Mouse (Mus musculus): ENCODE data around the gene Hdac5. TPM values are rescaled to one million over a fixed set of nuclear protein-coding genes. Genes with fewer than 3 reads are reported as not detected.

Hdac5 gene
- polyA plus RNA-seq, 1 experiment from 2014 or later = 41.1 TPM

DNA sequence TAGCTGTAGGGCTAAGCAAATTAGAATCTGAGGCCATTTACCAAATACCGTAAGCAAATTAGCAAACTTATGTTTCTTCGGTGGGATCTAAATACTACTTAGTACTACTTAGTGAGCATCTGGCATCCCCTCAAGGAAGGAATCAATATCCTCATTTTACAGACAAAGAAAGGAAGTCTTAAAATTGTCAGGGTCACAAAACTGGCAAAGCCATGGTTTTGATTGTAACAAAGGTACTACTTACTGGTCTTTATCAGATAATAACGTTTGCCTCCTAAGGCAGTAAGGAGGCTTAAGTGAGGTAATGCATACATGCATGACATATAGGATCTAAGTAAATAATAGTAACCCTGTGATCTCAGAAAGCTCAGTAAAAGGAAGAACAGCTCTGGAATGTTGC lies 44.3 kb downstream of the Hdac5 start:
- WGBS = 41% methylated on average over 3 of the region's 3 CpGs
- peak overlapping the region; percentile 86 for H3K4me2 ChIP-seq
- H3K36me3 ChIP-seq (ENCODE audit: insufficient read depth) = peaks cover 23% of the 10 kb centered on the region
- no peaks in the 10 kb centered on the region for H3K9me3 ChIP-seq (ENCODE audit: low read depth, low read length)
- H3K4me1 ChIP-seq (ENCODE audit: insufficient read depth) = peaks cover 6% of the 10 kb centered on the region
- TF ChIP-seq CTCF (IDR thresholded peaks at IDR 0.05; ENCODE audit: low read depth) = no peak
- DNase-seq = no peak
- H3K9ac ChIP-seq = peak overlapping the region; percentile 89; the same call in 1 of the 2 replicates
- no peak for ATAC-seq (ENCODE audit: insufficient read depth)
- H3K4me3 ChIP-seq (ENCODE audit: low read depth, low read length) = peak overlapping the region; percentile 98
- peak overlapping the region; percentile 94; the same call in 1 of the 2 replicates for H3K27ac ChIP-seq (ENCODE audit: low read depth)
- H3K27me3 ChIP-seq (ENCODE audit: insufficient read depth, low read length) = no peaks in the 10 kb centered on the region

GRCm38 (mm10) chr11:102184646-102185495 lies 45.1 kb downstream of the Hdac5 start, which contains the start of gene Lsm12:
TSS of gene Lsm12 (minus strand) at chr11:102185296.
- under 1% methylated on average over 70 of the region's 70 CpGs for WGBS

DNA sequence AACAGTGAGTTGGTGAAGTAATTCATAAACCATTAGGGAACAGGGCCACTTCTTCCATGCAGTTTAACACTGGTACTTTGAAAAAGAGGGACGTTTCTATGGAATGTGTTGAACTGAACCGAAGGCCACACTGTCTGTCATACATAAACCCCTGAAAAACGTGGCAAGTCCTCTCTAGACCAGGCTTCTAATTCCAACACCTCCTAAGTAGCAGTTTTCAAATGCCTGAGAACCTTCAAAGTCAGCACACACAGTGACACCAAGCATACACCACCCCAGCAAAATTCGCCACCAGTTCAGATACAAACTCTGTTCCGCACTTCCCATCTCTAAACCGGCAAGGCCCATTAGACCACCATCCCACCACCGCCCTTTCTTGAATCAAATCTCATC lies 45.7 kb downstream of the Hdac5 start:
- no peak for ATAC-seq (ENCODE audit: insufficient read depth)
- no peaks in the 10 kb centered on the region for H3K9me3 ChIP-seq (ENCODE audit: low read depth, low read length)
- WGBS = 0% methylated on average over 7 of the region's 7 CpGs

More at GRCm38 (mm10) chr11:102184646-102185495, 45.1 kb downstream of the Hdac5 start, which contains the start of gene Lsm12:
- H3K4me3 ChIP-seq (ENCODE audit: low read depth, low read length) = peak within 1 kb of the TSS; percentile 98
- H3K4me2 ChIP-seq = peak within 1 kb of the TSS; percentile 86
- peak; percentile 98 for DNase-seq
- peak; percentile 83 for ATAC-seq (ENCODE audit: insufficient read depth)
- H3K27me3 ChIP-seq (ENCODE audit: insufficient read depth, low read length) = no peaks in the 10 kb centered on the region
- no peaks in the 10 kb centered on the region for H3K9me3 ChIP-seq (ENCODE audit: low read depth, low read length)
- H3K27ac ChIP-seq (ENCODE audit: low read depth) = peak within 1 kb of the TSS; percentile 94
- TF ChIP-seq CTCF (IDR thresholded peaks at IDR 0.05; ENCODE audit: low read depth) = no peak
- peaks cover 31% of the 10 kb centered on the region for H3K36me3 ChIP-seq (ENCODE audit: insufficient read depth)
- peak within 1 kb of the TSS; percentile 89 for H3K9ac ChIP-seq
- H3K4me1 ChIP-seq (ENCODE audit: insufficient read depth) = peaks cover 3% of the 10 kb centered on the region; the same call in 1 of the 2 replicates

GRCm38 (mm10) chr11:102179836-102180235 lies 50.1 kb downstream of the Hdac5 start:
- ATAC-seq (ENCODE audit: insufficient read depth) = no peak
- no peaks in the 10 kb centered on the region for H3K9me3 ChIP-seq (ENCODE audit: low read depth, low read length)
- no peaks in the 10 kb centered on the region for H3K4me1 ChIP-seq (ENCODE audit: insufficient read depth)
- H3K27ac ChIP-seq (ENCODE audit: low read depth) = no peak overlapping the region
- no peak overlapping the region for H3K9ac ChIP-seq
- H3K4me2 ChIP-seq = no peak overlapping the region
- H3K36me3 ChIP-seq (ENCODE audit: insufficient read depth) = peaks cover 66% of the 10 kb centered on the region
- DNase-seq = no peak
- no peaks in the 10 kb centered on the region for H3K27me3 ChIP-seq (ENCODE audit: insufficient read depth, low read length)
- no peak overlapping the region for H3K4me3 ChIP-seq (ENCODE audit: low read depth, low read length)
- no peak for TF ChIP-seq CTCF (IDR thresholded peaks at IDR 0.05; ENCODE audit: low read depth)

More for the DNA sequence above, 45.7 kb downstream of the Hdac5 start:
- H3K27ac ChIP-seq (ENCODE audit: low read depth) = peak overlapping the region; percentile 94
- peaks cover 37% of the 10 kb centered on the region for H3K36me3 ChIP-seq (ENCODE audit: insufficient read depth)
- peak overlapping the region; percentile 86 for H3K4me2 ChIP-seq
- H3K4me3 ChIP-seq (ENCODE audit: low read depth, low read length) = peak overlapping the region; percentile 98
- TF ChIP-seq CTCF (IDR thresholded peaks at IDR 0.05; ENCODE audit: low read depth) = no peak
- DNase-seq = peak; percentile 20
- H3K4me1 ChIP-seq (ENCODE audit: insufficient read depth) = peaks cover 3% of the 10 kb centered on the region; the same call in 1 of the 2 replicates
- no peaks in the 10 kb centered on the region for H3K27me3 ChIP-seq (ENCODE audit: insufficient read depth, low read length)
- H3K9ac ChIP-seq = peak overlapping the region; percentile 89

DNA sequence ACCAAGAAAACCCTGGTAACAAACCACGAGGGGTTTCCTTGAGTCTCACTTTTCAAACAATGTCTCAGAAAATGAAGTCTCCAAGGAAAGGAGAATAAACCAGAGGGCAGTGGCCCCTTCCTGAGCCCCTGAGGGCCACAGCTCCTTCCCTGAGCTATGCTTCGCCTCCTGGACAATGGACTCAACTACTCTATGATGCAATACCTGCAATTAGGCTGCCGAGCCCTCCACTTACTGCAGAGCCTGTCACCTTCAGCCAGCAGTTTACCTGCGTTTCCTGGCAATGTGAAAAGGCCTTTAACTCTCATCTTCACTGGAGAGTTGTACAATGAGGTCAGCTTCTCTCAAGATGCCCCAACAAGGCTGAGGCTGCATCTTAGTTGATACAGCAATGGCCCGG lies 61.3 kb downstream of the Hdac5 start:
- WGBS = 86% methylated on average over 5 of the region's 5 CpGs
- no peaks in the 10 kb centered on the region for H3K4me1 ChIP-seq (ENCODE audit: insufficient read depth)
- no peak overlapping the region for H3K27ac ChIP-seq (ENCODE audit: low read depth)
- H3K27me3 ChIP-seq (ENCODE audit: insufficient read depth, low read length) = no peaks in the 10 kb centered on the region
- no peak overlapping the region for H3K4me2 ChIP-seq
- H3K9me3 ChIP-seq (ENCODE audit: low read depth, low read length) = no peaks in the 10 kb centered on the region
- no peak for TF ChIP-seq CTCF (IDR thresholded peaks at IDR 0.05; ENCODE audit: low read depth)
- no peak overlapping the region for H3K9ac ChIP-seq
- DNase-seq (no peak), ATAC-seq (ENCODE audit: insufficient read depth) (no peak)
- H3K36me3 ChIP-seq (ENCODE audit: insufficient read depth) = peaks cover 79% of the 10 kb centered on the region
- no peak overlapping the region for H3K4me3 ChIP-seq (ENCODE audit: low read depth, low read length)

DNA sequence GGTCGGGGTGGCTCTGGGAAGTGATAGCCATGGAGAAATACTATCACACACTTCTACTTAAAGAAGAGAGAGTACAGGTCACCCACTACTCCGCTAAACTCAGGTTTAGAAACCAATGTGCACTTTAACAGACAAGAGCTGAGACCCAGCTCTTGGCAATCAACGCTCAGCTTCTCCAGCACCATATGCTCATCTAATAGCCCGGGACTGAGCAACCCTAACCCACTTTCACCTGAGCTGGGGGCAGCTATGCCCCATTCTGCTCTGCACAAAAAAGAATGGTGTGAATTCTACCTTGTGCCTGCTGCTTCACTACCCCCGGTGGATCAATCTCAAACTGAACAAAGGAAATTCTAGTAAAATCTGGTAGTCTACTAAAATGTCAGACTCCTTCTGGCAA lies 62.4 kb downstream of the Hdac5 start:
- no peak overlapping the region for H3K9ac ChIP-seq
- no peak for DNase-seq
- no peaks in the 10 kb centered on the region for H3K27me3 ChIP-seq (ENCODE audit: insufficient read depth, low read length)
- no peaks in the 10 kb centered on the region for H3K9me3 ChIP-seq (ENCODE audit: low read depth, low read length)
- H3K27ac ChIP-seq (ENCODE audit: low read depth) = no peak overlapping the region
- no peaks in the 10 kb centered on the region for H3K4me1 ChIP-seq (ENCODE audit: insufficient read depth)
- TF ChIP-seq CTCF (IDR thresholded peaks at IDR 0.05; ENCODE audit: low read depth) = no peak
- WGBS = 88% methylated on average over 5 of the region's 5 CpGs
- H3K4me2 ChIP-seq = no peak overlapping the region
- ATAC-seq (ENCODE audit: insufficient read depth) = no peak
- H3K4me3 ChIP-seq (ENCODE audit: low read depth, low read length) = no peak overlapping the region
- peaks cover 84% of the 10 kb centered on the region for H3K36me3 ChIP-seq (ENCODE audit: insufficient read depth)

GRCm38 (mm10) chr11:102165971-102166722 lies 63.8 kb downstream of the Hdac5 start:
- no peak overlapping the region for H3K9ac ChIP-seq
- H3K4me3 ChIP-seq (ENCODE audit: low read depth, low read length) = no peak overlapping the region
- H3K4me1 ChIP-seq (ENCODE audit: insufficient read depth) = no peaks in the 10 kb centered on the region
- H3K36me3 ChIP-seq (ENCODE audit: insufficient read depth) = peaks cover 86% of the 10 kb centered on the region
- ATAC-seq (ENCODE audit: insufficient read depth) (no peak), DNase-seq (no peak)
- no peaks in the 10 kb centered on the region for H3K9me3 ChIP-seq (ENCODE audit: low read depth, low read length)
- TF ChIP-seq CTCF (IDR thresholded peaks at IDR 0.05; ENCODE audit: low read depth) = no peak
- no peak overlapping the region for H3K27ac ChIP-seq (ENCODE audit: low read depth)
- 59% methylated on average over 6 of the region's 6 CpGs for WGBS
- H3K27me3 ChIP-seq (ENCODE audit: insufficient read depth, low read length) = no peaks in the 10 kb centered on the region
- H3K4me2 ChIP-seq = no peak overlapping the region
